Mouse (Mus musculus): ENCODE measurements around the gene Zfp219.
A peak's percentile ranks its signal among the peaks of the same experiment; 100 is the strongest.

GRCm38 (mm10) chr14:52019590-52020340 lies 768 bp downstream of the Zfp219 start:
- TF ChIP-seq EP300 (IDR thresholded peaks at IDR 0.05; ENCODE audit: insufficient read depth, low read depth, low read length) (0 out of 2 replicates have a peak, but pooled peaks have one; percentile 3), CTCF (IDR thresholded peaks at IDR 0.05; ENCODE audit: low read depth, low read length) (peak; percentile 47), POLR2A (IDR thresholded peaks at IDR 0.05; ENCODE audit: insufficient read depth, low read length) (peak; percentile 70)

Data from ES-Bruce4 (cell line).